Mouse (Mus musculus): ENCODE data around the gene Inhba. TPM values are rescaled to one million over a fixed set of nuclear protein-coding genes. Genes with fewer than 3 reads are reported as not detected.

Gene Inhba
- total RNA-seq, 2 experiments from 2014 or later = 13.4 to 15.6 TPM

- DNase-seq (ENCODE audit: low spot score in 2 of 2) = peak in 1 of 2 experiments; percentile 68
Measured at GRCm38 (mm10) chr13:16022536-16022935, 10.9 kb downstream of the Inhba start.

- DNase-seq (ENCODE audit: low spot score in 2 of 2) = peak; percentile 57 to 84
Measured at GRCm38 (mm10) chr13:16023070-16024039, 11.7 kb downstream of the Inhba start.

- DNase-seq (ENCODE audit: low spot score in 2 of 2) = no peak
Measured at GRCm38 (mm10) chr13:16030557-16031057, 19.0 kb downstream of the Inhba start.

GRCm38 (mm10) chr13:16032425-16032824 lies 20.8 kb downstream of the Inhba start:
- DNase-seq (ENCODE audit: low spot score in 2 of 2) = no peak

- no peak for DNase-seq (ENCODE audit: low spot score in 2 of 2)
Measured at GRCm38 (mm10) chr13:16032935-16033592, 21.4 kb downstream of the Inhba start.

GRCm38 (mm10) chr13:16069079-16069478 lies 57.4 kb downstream of the Inhba start:
- no peak for DNase-seq (ENCODE audit: low spot score in 2 of 2)

DNA sequence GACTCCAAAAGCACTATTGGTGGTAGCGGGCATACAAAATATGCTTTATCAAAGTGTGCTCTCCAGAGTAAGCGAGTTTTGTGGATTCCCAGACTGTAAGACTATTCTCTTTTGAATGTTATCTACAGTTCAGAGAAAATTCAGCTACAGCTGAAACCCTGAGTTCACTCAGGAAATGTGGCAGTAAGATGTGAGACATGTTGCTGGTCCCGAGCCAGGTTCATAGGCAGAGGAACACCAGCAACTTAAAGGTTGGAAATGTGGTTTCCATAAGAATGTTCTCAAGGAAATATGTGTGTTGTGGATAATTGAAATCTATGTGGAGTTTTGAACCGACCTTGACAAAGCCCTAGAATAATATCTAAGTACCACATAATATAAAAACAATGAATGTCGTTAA lies 65.6 kb downstream of the Inhba start:
- no peak for DNase-seq (ENCODE audit: low spot score in 2 of 2)

- no peak for DNase-seq (ENCODE audit: low spot score in 2 of 2)
Measured at GRCm38 (mm10) chr13:16078216-16078731, 66.6 kb downstream of the Inhba start.

GRCm38 (mm10) chr13:16080205-16080604 lies 68.6 kb downstream of the Inhba start:
- no peak for DNase-seq (ENCODE audit: low spot score in 2 of 2)
